Mouse (Mus musculus) cortical plate, adult 2 months (tissue): Measurements from ENCODE around the gene Rbm20.

ENCODE experiments used
- CTCF ChIP-seq: fragments of 200-500 bp; IDR thresholded peaks from 2 replicates; pipeline ENCODE4 v1.5.1; 2011; ENCODE audit warnings: mild to moderate bottlenecking, control low read depth, low read length; ENCODE audit not compliant: insufficient read depth; ENCODE audit errors: extremely low read depth
- POLR2A ChIP-seq: fragments of 200-500 bp; IDR thresholded peaks from 2 replicates; pipeline ENCODE4 v1.6.1; 2011; ENCODE audit warnings: mild to moderate bottlenecking, low read length, control low read depth; ENCODE audit not compliant: insufficient read depth; ENCODE audit errors: extremely low read depth

DNA sequence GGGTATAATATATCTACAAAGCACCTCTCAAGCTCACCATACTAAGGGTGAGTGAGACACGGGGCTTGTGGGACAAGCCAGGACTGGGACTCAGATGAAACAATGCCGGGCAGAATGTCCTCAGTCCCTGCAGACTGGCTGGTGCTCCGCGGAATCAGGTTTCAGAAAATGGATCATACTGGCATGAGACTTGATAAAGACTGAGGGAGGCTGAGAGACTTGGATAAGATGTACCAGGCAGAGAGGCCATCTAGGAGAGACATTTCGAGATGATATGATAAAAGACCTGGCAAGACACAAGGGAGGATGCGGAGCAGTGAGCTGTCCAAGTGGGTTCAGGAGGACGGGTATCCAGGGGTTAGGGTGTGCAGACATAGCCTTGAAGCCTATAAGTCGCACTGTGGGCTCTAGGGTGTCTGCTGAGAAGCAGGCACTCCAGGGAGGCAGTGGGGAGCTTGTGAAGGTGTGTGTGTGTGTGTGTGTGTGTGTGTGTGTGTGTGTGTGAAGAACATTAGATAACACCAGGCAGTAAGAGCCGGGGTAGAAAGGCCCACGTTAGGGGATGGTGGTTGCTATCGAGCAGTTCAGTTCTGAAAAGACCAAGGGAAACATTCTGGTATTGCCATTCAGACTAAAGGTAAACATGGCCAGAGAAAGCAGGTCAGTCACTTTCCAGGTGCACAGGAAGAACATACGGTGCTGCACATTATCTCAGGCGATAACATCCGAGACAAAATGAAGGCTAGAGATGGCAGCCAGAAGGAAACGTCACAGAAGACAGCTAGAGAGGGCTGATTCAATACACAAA is 225.0 kb downstream of the Rbm20 start:
- TF ChIP-seq CTCF: no peak
- no peak for TF ChIP-seq POLR2A
